Mouse (Mus musculus): Measurements from ENCODE around the gene Ndufa7.
"Not testable (repeated sequence)": the region's sequence is repeated elsewhere in the genome, so short reads cannot be mapped to it uniquely, and the experiment has no call there.

GRCm38 (mm10) chr17:33823171-33823570, 1.2 kb upstream of the Ndufa7 start:
- not testable (repeated sequence) for TF ChIP-seq POLR2A (IDR thresholded peaks at IDR 0.05; ENCODE audit: low read depth, low read length); CTCF (IDR thresholded peaks at IDR 0.05; ENCODE audit: extremely low read depth, insufficient read depth, insufficient read length, insufficient replicate concordance)

Measured in spleen, adult 2 months (tissue).